Mouse (Mus musculus) c-Kit-positive CD71-positive TER-119-positive erythroid progenitor cells, embryonic 14.5 days (primary cell): ENCODE measurements around the gene Srsf2.
A peak's percentile ranks its signal among the peaks of the same experiment; 100 is the strongest.
"Not testable (repeated sequence)": the region's sequence is repeated elsewhere in the genome, so short reads cannot be mapped to it uniquely, and the experiment has no call there.

Experiments used
- DNase-seq: peaks from one replicate; pipeline ENCODE4 v3.0.0-alpha.2; 2013; ENCODE audit warnings: low spot score

Gene Srsf2

GRCm38 (mm10) chr11:116852891-116853511, at the start of gene Srsf2:
TSS of gene Srsf2 (minus strand) at chr11:116853094.
- DNase-seq, result peak; percentile 89

- not testable (repeated sequence) for DNase-seq
Measured at GRCm38 (mm10) chr11:116902588-116902987, 49.7 kb upstream of the Srsf2 start.

DNA sequence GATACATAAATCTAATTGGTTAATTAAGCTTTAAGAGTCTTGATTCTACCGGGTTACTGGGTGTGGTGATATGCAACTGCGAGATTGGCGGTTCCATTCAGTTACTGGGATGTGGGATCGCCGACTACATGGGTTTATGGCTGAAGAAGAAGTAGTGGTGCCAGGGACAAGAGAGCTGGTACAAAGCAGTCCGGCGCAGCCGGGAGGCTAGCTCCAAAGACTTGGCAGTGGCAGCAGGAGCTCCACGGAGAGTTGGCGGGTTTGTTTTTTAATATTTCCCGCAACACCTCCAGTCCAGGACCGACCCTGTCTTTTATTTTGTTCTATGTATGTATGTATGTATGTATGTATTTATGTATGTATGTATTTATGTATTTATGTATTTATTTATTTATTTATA, 46.4 kb upstream of the Srsf2 start:
- DNase-seq, result no peak

DNA sequence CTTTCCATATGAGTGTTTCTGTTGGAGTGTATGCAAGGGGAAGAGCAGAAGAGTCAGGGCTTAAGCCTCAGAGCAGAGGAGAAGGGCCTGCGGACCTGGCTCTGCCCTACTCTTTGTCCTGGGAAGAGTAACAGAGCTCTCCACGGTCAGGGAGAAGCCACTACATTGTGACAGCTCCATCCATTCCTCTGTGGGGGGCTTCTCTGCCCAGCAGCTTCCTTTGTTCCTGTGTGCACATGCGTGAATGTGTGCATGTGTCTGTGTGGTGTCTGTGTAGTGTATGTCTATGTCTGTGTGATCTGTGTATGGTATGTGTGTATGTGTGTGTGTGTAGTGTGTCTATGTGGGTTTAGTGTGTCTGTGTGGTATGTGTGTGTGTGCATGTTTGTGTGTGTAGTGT, 42.5 kb upstream of the Srsf2 start:
- no peak for DNase-seq

- no peak for DNase-seq
Measured at GRCm38 (mm10) chr11:116893532-116894442, 40.9 kb upstream of the Srsf2 start.

DNA sequence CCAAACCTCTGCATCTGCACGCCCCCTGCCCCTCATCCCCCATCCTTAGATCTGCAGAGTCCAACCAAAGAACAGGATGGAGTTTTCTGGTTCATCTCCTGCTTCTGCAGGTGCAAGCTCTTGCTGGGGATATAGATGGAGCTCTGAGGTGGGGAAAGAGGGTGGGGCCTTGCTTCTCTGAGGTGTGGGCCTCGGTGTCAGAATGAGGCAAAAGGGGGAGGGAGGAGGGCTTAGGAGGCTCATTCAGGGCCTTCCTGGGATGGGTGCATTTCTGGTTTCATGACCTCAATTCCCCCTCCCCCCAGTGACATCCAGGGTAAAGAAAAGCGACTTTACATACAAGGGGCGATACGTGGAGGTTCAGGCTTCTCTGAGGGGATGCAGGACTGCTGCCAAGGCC, 34.2 kb upstream of the Srsf2 start:
- DNase-seq, result no peak

DNA sequence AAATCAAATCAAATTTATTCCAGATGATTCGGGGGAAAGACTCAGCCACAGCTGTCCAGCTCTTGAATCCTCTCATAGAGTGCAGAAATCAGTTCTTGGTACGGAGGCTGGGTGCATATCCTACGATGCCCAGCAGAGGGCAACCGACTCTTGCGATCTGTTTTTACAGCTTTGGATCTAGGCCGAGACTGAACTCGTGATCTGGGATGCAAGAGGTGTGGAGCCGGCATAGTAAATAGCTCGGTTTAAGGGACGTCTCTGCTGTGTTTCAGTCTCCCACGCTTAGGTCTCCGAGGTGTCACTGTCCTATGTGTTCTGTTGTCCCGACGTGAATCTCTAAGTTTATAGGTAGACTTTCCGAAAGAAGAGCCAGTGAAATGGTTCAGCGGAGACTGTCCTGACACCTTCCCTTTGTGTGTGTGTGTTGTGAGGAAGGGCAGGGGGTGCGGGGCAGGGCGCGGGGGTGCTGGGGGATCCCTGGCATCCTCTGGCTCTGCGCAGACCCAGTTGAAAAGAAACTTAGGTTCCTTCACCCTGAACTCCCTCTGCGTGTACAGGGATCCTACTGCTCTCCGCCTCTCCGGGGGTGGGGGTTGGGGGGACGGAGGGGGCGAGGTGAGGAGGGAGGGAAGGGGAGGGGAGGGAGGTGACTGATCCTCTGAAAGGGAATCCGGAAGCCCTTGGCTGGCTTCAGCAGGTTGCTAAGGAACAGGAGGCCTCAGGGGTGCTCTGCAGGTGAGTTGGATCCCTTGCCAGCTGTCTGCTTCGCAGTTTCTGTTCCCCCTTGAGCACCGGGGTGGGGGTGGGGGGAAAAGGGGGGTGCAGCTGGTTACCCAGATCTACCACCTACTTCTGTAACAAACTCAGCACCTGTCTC, 32.6 kb upstream of the Srsf2 start:
- peak; percentile 58 for DNase-seq

- DNase-seq, result no peak
Measured at GRCm38 (mm10) chr11:116884061-116884460, 31.2 kb upstream of the Srsf2 start.

DNA sequence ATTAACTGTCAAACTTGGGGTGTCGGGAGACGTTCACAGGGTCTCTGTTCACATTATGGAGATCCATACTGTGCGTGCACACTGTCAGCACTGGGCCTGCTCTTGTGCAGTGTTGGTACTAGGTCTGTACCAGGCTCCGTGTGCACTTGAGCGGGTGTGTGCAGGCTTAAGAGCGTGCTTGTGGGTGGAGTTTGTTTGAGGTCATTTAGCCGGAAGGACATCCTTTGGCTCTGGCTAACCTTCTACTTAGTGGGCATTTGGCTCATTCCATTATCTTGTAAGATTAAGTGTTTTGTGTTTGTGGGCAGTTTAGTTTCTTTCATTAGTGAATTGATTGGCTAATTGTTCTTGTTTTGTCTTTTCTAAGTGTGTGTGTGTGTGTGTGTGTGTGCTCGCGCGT, 29.6 kb upstream of the Srsf2 start:
- DNase-seq, result no peak

- no peak for DNase-seq
Measured at GRCm38 (mm10) chr11:116881440-116881839, 28.5 kb upstream of the Srsf2 start.

DNA sequence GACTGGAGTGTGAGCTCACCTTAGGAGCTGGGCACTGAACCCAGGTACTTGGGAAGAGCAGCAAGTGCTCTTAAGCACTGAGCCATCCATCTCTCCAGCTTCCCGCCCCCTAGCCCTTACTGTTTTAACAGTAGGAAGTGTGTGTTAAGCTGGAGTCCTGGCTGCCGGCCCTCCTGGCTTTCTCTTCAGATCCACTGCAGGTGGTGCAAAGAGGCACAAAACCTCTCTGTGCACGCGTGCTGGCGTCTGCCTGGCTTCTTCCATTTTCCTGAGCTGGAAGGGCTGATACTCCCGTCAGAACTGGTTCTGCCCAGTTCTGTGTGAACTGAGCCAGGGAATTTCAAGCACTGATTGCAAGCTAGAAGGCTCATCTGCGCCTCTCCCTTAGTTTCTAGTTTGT, 27.9 kb upstream of the Srsf2 start:
- DNase-seq, result no peak

GRCm38 (mm10) chr11:116878454-116878853, 25.6 kb upstream of the Srsf2 start:
- DNase-seq, result no peak

- DNase-seq, result no peak
Measured at GRCm38 (mm10) chr11:116873987-116874386, 21.1 kb upstream of the Srsf2 start.

DNA sequence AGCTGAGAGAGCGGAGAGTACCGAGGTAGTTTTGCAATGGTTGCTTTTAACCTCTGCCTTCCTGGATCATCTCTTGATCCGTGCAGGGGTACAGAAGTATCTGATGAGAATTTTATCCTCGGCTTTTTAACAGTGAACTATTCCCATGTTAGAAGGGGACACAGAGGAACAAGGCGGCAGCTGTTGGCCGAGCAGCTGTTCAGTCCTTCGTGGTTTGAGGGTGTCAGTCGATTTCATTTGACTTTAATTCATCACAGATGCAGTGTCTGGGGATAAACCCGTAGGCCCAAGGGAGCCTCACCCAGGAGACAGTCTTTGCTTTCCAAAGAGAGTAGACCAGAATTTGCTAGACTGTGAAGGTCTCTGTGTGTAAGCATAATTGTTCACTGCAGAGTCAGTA, 18.6 kb upstream of the Srsf2 start:
- no peak for DNase-seq

DNA sequence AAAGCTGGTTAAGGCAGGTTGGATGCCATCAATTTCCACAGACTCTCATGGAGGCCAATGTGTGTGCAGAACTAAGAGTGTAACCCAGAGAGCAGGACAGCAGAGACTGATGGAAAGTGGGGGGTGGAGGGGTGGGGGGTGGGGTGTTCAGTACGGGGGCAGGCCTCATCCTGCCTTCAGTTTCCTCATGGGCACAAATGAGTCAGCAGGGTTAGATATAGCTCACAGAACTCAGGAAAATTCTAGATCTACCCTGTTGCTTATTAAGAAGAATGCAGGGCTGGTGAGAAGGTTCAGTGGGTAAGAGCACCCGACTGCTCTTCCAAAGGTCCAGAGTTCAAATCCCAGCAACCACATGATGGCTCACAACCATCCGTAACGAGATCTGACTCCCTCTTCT, 16.7 kb upstream of the Srsf2 start:
- DNase-seq, result no peak

GRCm38 (mm10) chr11:116869223-116869622, 16.3 kb upstream of the Srsf2 start:
- no peak for DNase-seq

DNA sequence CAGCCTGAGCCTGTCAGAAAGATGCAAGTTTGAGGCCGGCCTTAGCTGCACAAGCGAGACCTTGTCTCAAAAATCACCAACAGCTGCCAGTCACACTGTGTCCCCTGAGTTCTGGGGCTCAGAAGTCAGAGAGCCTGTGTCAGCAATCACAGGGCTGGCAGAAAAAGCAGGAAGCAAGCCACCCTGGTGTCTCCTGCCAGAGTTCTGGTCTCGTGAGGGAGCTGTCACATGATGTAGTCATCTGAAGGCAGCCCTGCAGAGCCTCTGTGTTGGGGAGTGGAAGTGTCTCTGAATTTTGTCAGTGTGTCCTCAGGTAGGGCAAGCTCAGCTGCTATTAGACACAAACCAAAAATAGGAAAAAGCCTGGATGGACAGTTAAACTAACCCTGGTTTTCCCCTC, 15.2 kb upstream of the Srsf2 start:
- DNase-seq, result no peak

DNA sequence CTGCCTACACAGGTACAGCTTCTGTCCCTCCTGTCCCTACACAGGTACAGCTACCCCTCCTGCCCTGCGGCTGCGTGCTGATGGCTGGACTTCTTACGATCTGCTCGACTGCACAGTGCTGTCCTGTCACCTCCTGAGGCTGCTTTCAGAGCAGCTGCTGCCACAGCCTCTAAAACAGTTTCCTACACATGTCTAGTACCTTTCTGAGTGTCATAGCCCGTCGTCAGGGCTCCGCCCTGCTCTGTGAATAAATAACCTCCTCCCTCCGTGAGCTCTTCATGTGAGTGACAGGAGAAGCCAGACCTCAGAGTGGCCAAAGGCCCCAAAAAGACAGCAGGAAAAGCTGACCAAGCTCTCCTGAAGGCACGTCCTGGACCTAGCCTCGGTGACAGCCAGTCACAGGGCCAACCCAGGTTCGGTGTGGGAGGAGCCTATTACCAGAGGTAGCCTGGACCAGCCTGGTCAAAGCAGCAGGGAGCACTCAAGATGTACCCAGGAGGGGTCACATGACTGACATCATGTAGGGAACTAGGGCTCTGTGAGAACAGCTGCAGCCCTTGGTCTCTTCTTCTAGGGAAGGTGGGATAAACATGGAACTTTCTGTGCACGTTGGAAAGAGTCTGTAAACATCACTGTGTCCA, 13.2 kb upstream of the Srsf2 start:
- no peak for DNase-seq

DNA sequence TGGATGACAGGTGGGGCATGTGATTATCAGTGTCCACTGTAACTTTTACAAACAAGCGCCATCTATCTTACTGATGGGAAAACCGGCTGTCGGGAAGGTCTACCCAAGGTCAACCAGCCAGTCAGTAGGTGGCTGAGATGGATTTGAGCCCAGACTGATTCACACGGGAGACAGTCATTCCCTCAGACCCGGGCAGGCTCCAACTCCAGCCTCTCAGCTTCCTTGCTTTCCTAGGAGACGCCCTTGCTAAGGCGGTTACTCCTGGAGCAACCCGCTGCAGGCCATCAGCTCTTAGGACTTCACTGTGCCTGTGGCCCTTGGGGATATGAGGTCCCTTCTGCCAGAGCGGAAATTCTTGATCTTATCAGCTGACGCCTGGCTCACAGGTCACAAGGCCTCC, 11.6 kb upstream of the Srsf2 start:
- no peak for DNase-seq

- no peak for DNase-seq
Measured at GRCm38 (mm10) chr11:116857183-116857850, 4.4 kb upstream of the Srsf2 start.

DNA sequence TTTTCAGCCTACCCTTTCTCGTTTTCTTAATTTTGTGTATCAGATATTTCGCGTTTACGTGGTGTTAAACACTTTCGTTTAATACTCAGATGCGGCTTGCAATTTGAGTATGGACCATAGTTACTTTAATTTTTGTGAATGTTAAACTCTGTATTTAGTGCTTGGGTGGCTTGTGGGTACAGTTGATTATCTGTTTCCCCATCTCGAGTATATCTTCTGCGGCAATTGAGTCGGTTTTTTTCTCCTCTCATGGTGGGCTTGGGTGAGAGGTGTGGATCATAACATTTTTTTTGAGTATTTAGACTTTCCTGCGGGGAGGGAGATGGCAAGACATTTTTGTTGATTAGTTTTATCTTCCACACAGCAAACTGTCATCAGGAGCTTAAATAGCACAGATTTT, 1.4 kb upstream of the Srsf2 start:
- no peak for DNase-seq
